Mouse (Mus musculus): ENCODE results near the gene Tex264.

- no peak for TF ChIP-seq GATA1 (IDR thresholded peaks at IDR 0.05; ENCODE audit: borderline replicate concordance, low read length)
- no peak for TF ChIP-seq FLI1 (IDR thresholded peaks at IDR 0.05; ENCODE audit: low read length)
Measured at GRCm38 (mm10) chr9:106626282-106626681, 59.4 kb downstream of the Tex264 start, which contains the start of gene Iqcf6.

Measured in megakaryocyte, embryonic 14.5 days (primary cell).